Mouse (Mus musculus) embryo, embryonic 11.5 days (tissue): ENCODE results near the gene Cdh10.
A peak's percentile ranks its signal among the peaks of the same experiment; 100 is the strongest.

Source experiments
- DNase-seq: peaks from one replicate; pipeline ENCODE4 v3.0.0-alpha.2; 2012; ENCODE audit warnings: low read depth, low spot score

Cdh10 gene

GRCm38 (mm10) chr15:18818185-18818973, at the start of gene Cdh10:
Cdh10 (plus strand) TSS chr15:18818947.
- peak; percentile 51 for DNase-seq

DNA sequence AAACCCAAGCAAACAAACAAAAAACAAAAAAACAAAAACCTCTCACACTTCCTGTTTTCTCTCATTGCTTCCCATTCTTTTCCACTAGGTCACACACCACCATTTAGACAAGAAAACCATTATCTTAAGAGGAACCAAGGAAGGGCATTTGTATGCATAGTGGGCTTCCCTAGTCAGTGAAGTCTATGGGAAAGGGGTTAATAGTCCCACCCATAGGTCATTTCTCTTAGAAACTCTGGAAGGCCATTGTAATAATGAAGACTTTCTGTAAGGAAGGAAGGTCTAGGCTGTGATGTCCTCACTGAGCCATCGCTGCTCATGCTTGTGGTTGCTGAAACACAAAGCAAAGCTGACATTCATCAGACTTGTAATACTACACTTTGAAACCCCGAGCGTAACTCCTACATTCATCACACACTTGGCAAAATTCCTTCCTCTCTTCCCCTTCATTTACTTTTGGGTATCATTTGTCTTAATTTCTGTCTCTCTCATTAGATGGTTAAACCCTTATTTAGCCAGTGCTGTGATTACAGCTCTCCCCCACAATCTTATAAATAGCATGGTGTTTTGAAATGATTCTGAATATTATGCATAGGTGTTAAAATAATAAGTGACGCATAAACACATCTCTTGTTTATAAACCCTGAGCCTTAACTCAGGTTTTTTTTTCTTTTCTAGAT, 9.5 kb upstream of the Cdh10 start:
- no peak for DNase-seq

DNA sequence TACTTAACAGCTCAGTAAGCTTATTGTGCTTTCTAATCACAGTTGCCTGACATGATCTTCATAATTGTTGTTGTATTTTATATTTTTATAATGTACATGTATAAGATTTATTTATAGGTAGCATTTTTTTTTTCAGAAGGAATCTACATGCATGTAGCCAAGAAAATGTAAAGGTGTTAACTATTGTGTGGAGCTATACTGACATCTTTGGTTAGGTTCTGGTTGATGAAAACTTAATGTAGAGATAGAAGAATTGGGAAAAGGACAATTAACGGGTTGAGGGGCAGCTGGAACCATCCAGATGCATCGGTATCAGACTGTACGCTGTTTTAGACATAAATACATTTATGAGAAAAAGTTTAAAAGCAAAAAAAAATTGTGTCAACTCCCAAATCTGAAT, 1.0 kb upstream of the Cdh10 start:
- DNase-seq, result no peak

DNA sequence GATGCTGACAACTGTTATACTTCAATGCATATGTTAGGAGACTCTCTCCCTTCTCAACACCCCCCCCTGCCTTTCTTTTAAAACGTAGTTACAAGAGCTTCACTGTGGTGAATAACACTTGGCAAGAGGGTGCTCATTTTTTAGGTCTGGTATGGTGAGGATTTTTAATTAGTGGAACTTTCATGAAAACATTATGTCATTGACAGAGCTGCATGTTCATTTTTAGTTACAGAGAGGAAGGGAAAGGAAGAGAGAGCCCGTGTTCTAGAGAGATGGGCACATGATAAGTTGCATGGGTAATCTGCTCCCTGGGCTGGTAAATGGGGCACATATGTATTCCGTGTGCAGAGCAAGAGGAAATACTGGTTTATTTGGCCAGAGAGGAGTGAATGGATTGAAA, 1.5 kb downstream of the Cdh10 start:
- DNase-seq, result no peak

GRCm38 (mm10) chr15:18821114-18821756, 2.5 kb downstream of the Cdh10 start:
- peak; percentile 82 for DNase-seq

DNA sequence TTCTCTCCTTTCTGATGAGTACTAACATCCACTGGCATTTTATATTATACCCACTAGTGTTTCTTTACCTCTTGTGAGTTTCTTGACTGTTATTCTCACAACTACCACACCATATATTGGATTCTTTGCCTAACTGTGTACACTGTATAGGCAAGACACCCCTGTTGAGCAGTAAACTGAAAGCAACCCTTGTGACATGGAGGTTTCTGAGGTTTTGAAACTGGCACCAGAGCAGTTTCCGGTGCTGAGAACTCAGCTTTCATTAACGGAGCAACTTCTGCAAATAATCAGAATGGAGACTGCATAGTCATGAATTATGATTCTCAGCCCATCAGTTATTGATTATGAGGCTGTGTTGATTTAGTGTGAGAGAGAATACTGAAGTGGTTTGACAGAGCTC, 4.7 kb downstream of the Cdh10 start:
- DNase-seq, result no peak

GRCm38 (mm10) chr15:18832263-18832662, 13.5 kb downstream of the Cdh10 start:
- DNase-seq, result peak; percentile 38

- DNase-seq, result no peak
Observed at GRCm38 (mm10) chr15:18841769-18842168, 23.0 kb downstream of the Cdh10 start.

DNA sequence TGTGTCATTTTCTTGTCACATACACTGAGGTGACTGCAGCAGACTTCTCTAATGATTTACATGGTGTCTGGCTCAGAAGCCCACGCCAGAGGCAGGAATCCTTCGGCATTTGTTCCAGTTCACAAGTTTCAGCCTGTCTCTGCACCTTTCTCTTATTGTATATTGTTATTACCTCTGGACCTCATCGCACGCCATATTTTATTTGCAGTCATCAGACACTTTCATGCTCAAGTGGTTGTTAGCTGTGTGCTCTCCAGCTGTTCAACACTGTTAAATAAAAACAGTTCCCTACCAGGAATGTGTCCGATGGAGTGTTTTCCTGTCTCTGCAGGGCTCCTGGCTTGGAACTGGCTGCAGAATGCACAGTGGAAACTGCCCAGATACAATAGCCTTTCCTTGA, 26.1 kb downstream of the Cdh10 start:
- peak; percentile 26 for DNase-seq

DNA sequence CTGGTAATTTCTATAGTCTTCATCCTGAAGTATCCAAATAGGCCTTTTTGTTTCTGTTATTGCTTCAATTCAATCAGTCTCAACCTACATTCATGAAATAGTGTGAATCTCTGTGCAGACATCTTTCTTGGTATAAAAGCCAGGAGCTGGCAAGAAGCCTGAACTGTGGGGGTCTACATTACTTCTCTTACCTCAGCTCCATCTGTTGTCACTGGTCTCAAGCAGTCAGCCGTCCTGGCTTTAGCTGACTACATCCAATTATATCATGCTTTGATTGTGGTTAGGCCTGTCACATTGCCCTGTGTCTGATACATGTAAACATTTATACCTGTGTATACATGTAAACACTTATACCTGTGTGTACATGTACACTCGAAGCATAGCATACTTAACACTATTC, 31.8 kb downstream of the Cdh10 start:
- DNase-seq, result no peak

DNA sequence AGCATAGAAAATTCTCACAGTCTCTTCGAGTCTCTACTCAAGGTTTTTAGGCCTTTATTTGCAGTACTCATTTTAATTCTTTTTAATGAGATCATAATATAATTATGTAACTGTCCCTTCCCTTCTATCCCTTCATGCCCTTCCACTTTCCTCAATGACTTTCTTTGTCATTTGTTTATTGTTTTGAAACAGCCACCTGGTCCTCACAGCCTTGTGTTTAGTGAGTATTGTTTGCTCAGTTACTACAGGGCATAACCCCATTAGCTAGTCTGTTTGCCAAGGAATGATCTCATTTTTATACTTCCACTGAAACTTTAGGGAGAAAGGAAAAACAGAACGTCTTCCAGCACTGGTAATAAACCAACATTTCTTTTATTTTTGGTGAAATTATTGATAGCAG, 39.4 kb downstream of the Cdh10 start:
- no peak for DNase-seq

- no peak for DNase-seq
Observed at GRCm38 (mm10) chr15:18869871-18870270, 51.1 kb downstream of the Cdh10 start.

GRCm38 (mm10) chr15:18881467-18881866, 62.7 kb downstream of the Cdh10 start:
- DNase-seq, result no peak

- no peak for DNase-seq
Observed at GRCm38 (mm10) chr15:18886673-18887072, 67.9 kb downstream of the Cdh10 start.

DNA sequence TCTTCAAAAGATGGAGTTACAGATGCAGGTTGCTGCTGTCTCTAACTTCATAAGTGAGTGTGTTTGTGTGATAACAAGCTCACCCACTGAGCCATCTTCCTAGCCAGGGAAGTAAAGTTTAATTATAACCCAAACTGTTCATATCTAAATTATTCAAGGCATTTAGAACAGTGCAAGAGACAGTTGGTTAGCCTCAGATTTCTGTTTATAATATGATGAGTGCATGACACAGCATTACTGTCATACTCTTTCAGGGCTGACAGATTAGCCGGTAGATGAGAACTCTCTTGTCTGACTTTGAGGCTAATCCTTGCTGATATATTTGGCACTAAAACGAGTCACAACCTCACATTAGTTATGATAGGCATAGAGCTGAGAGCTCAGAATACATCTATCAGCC, 70.2 kb downstream of the Cdh10 start:
- DNase-seq, result no peak

DNA sequence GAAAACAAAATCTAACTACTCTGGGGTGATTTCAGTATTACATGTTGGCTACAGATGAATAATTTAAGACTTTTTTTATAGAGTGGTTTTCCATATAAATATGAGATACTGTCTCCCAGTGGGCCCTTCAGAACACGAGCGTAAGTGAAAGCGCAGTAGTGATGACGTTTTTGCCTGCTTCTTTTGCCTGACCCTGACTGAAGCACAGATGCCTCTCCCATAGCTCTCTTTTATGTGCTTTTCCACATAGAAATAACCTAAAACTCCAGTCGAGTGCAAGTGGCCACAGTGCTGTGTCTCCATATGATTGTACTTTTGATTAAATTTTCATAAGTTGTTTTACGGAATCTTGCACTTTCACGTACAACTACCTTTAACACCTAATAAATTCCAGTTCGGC, 71.6 kb downstream of the Cdh10 start:
- DNase-seq, result no peak

- DNase-seq, result no peak
Observed at GRCm38 (mm10) chr15:18900776-18901175, 82.0 kb downstream of the Cdh10 start.

GRCm38 (mm10) chr15:18904131-18904530, 85.4 kb downstream of the Cdh10 start:
- no peak for DNase-seq

- DNase-seq, result no peak
Observed at GRCm38 (mm10) chr15:18910612-18911011, 91.9 kb downstream of the Cdh10 start.

DNA sequence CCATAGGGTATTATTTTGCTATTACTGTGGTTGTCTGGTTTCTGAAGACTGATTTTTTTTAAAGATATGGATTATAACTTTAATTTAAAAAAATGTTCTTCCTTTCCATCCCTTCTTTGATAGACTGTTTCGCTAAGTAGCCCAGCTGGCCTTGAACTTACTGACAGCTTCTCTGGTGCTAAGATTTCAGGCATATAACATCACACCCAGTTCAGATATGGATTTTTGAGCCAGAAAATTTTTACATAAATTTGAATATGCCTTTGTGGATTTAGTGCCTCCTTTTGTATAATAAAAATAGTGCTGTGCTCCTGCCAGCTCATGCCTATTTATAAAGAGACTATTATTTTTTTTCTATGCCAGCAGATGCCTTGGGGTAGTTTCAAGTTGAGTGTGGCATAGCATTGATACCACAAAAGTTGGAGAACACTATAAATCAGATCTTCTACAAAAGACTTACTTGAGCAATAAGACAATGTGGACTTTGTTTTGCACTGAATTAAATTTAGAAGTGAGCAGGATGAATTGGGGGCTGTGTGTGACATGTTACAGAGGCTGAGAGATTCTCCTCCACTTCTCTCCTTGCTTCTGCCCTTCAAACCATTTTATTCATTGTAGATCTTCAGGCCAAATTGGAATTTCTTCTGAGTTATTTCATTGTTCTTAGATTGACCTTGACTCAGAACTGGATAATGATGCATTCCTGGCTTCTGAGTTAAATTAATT, 106.8 kb downstream of the Cdh10 start:
- DNase-seq, result no peak

DNA sequence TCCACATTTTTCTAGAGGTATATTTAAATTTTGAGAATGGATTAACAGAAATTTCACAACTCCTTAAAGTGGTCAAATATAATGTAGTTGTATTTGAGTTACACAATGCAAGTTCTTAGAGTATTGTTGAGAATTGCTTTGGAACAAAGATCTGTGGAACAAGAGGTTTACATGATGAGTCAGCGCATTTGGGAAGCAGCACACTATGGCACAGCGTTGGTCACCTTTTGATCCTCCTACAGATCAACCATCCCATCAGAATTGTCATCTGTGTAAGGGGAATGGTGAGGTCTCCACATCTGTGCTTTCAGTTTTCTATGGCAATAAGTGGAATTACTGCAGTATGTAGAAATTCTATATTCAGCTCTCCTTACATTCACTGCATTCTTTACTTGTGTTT, 108.2 kb downstream of the Cdh10 start:
- no peak for DNase-seq

GRCm38 (mm10) chr15:18952266-18952665, 133.5 kb downstream of the Cdh10 start:
- no peak for DNase-seq
